Mouse (Mus musculus) brain, embryonic 18.5 days (tissue): ENCODE measurements at regions not wholly inside any gene's neighbourhood (a gene's known extent, or its start where the extent isn't known, plus 50 kb on each side); places are given as distances from the start of the nearest gene placed in this dataset.
A peak's percentile ranks its signal among the peaks of the same experiment; 100 is the strongest.

Experiments
- DNase-seq: peaks from one replicate; pipeline ENCODE4 v3.0.0-alpha.2; 2012; ENCODE audit warnings: low read depth, low spot score

DNA sequence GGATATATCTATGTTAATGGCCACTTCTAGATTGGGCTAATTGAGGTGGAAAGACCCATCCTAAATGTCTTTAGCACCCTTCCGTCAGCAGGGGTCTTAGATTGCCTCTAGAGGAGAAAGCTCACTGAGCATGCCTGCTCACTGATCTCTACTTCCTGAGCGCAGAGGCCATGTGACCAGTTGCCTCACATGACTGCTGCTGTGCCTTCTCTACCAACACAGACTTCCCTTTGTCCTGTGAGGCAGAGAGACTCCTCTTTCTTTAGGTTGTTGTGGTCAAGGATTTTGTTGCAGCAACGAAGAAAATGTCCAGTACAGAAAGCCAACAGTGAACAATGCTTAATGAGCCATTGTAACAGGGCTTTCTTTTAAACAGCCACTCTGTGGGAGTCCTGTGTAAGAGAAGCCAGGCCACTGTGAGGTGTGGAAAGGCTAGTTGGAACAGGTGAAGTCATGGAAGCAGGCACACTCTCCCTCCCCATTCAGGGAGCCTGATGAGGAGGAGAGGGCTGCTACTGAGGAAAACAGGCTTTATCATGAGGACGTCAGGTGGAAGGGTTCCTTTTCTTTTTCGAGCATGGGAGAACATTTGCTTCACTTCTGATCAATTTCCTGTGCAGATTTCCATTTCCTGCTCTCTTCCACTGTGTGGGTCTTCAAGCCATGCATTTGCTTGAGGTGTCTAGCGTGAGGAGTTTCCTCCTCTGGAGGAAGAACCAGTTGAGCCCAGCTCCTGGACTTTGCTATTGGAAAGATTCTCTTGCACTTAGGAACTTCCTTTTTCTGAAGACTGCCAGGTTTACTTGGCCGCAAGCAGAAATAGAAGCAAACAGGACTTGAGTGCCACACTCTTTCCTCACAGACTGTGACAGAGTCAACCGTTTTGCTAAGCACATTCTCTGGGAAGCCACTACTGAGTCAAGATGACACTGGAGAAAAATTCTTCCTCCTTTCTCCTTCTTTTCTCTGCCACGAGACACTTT, 290.7 kb upstream of the Adgrl2 start:
- DNase-seq, result no peak

DNA sequence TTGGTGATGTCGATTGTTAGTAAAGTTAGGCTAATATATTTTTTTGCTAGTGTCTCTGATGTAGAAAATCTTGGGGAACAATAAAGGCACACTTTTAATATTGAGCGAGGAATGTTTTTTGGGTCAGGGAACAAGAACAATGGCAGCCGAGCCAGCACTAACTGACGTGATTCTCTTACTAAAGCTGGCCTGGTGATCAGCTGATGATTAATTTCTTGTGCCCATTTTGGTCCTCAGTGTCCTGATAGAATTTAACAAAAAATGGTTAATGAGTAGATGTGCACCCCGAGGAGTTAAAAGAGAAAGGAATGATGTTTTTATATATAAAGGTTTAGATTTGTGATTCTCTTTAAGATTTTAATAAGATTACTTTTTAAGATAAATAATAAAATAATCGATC, 289.0 kb upstream of the Adgrl2 start:
- DNase-seq, result no peak

GRCm38 (mm10) chr3:149277812-149278211, 287.5 kb upstream of the Adgrl2 start:
- DNase-seq, result no peak

- no peak for DNase-seq
Observed at GRCm38 (mm10) chr3:149275478-149276132, 285.2 kb upstream of the Adgrl2 start.

DNA sequence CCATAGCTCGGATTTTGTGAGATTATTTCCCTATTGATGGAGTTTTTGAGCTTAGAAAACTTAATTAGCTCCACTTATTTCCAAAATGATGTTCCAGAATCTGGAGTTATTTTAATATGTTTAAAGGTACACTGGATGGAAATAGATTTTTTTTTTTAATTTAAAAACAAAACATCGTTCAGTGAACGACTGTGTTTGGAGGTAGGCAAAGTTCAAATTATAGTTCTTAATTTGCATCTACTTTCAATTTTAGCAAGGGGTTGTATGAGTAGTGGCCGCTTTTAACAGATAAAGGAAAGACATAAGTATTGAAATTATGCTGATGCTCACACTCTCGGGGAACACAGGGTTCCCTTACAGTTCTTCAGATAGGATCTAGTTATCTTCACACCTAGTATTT, 284.6 kb upstream of the Adgrl2 start:
- DNase-seq, result no peak

DNA sequence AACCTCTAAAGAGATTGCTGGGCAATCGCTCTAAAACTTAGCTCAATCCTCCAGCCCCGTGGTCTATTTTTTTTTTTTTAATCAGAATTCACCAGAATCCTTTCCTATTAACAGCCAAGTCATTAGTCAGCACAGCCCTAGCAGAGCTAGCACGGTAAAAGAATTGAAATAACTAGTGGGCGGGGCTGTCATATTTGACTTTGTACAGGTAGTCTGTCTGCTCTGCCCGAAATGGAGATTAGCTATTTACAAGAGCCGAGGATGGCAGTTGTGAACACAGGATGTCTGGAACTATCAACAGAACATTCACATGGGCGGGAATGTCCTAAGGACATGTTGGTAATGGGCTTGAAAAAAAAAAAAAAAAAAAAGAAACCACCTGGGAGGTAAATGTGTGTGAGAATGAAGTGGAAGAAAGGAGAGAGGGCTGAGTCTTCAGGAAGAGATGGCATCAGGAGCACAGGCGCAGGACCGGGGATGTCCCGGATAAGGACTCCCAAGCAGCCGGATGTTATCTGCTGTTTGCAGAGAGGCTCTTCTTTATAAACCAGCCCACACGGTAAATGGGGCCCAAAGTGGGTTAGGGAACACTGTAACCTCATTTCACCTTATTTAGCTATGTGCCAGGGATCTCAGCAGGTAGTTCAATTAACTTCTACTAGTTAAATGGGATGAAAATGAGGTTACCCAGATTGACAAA, 283.8 kb upstream of the Adgrl2 start:
- DNase-seq, result no peak

DNA sequence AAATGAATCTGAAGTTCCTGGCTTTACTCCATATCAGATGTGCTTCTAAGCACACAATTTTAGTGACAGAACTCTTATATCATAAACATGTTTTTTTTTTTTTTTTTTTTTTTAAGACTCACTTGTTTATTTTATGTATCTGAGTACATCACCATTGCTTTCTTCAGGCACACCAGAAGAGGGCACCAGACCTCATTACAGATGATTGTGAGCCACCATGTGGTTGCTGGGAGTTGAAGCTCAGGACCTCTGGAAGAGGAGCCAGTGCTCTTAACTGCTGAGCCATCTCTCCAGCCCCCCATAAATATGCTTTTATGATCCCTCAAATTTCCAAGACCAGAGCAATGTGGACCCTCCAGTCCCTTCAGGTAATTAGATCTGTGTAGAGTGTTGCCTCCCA, 280.1 kb upstream of the Adgrl2 start:
- DNase-seq, result no peak

GRCm38 (mm10) chr3:149262332-149262970, 272.1 kb upstream of the Adgrl2 start:
- DNase-seq, result no peak

GRCm38 (mm10) chr3:149261764-149262163, 271.4 kb upstream of the Adgrl2 start:
- no peak for DNase-seq

DNA sequence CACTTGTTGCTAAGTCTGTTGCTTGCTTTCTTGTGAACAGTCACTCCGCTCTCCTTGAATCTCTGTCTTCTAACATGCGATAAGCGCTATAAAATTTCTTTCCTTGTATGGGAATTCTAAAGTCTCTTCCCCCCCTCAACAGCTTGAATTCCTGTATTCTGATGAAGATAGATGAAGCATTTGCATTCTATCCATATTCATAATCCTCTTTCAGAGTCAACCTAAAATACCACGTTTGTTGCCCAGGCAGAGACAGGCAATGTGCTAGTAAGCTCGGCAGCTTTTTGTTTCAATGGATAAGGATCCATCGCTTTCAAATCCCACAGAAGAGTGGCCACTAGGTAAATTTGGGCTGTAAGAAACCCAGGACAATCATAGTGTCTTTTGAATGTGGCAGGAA, 268.5 kb upstream of the Adgrl2 start:
- peak; percentile 59 for DNase-seq

DNA sequence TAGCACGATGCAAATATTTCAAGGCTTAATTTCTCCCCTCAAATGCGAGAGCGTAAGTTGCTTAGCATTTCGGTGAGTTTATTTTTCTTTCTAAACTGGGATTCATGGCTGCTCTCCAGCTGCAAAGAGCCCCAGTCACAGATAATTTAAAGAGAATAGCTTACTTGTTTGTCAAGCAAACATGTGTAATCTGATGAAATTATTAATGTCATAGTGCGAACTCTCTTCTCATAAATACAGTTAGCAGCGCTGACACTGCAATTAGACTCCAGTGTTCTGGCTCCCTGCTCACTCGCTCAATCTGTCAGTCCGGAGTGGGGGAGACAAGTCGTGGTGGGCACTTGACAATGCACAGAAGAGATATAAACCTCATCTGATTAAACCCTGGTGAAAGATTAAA, 266.5 kb upstream of the Adgrl2 start:
- no peak for DNase-seq

DNA sequence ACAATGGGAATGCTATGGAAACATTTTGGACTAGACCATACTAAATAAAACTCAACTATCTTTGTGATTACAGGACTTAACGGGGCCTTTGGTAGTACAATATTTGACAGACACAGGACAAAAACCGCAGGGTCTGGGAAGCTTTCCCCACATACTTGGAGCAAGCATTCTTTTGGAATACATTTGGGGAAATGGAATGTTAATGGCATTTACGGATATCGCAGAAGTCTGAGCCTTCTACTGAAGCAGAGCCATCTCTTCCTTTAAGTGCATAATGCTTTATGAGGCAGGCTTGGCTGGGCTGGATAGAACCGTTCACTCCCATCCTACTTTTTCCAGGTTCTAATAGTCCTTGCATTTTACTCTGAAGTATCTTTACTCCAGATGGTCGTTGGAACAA, 262.7 kb upstream of the Adgrl2 start:
- DNase-seq, result no peak

DNA sequence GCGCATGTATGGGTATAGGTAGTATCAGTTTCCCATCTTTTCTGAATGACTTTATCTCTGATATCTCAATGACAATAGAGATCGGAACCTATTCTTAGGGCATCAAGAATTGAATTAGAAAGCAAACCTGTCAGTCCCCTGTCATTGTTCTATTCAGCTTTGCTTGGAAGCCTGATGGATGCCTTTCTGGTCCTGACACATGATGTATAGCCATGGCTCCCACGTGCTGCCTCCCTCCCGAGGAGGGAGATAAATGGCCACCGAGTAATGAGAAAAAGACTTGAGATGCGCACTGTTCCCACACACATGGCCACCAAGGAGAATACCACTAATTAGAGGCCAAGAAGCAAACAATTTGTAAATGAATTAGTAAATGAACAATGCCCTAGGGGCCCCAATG, 261.8 kb upstream of the Adgrl2 start:
- DNase-seq, result no peak

GRCm38 (mm10) chr3:149247626-149247987, 257.3 kb upstream of the Adgrl2 start:
- no peak for DNase-seq

DNA sequence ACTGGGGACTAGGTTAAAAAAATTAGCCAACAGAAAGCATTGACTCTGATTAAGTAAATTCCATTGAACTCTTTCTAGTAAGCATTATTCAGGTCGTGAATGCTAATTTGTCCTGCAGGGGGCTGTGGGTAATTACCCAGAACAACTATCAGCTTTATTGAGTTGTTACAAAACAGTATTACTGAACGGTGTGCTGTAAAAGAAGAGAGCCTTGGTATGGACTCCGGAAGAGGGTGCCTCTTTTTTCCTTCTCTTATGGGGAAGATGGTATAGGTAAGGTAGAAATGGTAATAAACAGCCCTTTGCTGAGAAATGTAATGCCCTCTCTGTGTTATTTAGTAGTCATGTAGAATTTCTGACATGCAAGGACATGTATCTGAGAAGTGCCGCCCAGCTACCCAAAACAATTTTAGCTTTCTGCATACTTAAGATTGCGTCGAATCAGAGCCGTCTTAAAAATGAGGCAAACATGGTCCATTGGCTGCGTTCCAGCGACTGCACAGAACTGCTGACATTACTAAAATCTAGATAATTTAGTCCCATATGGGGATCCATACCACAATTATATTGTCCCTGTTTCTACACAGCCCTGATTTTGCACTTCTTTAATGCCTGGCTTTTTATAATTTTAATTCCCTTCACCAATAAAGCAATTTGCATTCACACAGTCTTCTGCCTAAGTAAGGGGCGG, 256.7 kb upstream of the Adgrl2 start:
- peak; percentile 51 for DNase-seq

DNA sequence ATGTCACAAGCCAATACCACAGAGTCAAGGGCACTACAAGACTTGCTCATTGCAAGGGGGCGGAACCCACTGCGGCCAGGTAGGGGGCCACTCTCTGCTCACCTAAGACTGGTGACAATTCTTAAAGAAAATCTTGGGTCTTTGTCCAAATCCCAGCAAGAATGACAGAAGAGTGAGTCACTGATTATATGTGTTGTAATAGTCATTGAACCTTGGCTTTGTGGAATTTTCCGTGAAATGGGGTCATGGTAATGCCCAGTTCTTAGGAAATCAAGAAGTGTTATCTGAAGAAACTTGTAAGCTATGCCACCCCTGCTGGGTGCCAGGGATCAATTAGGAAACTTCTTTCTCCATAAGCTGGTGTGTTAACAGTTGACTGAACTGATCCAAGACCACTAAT, 249.3 kb upstream of the Adgrl2 start:
- DNase-seq, result no peak

- no peak for DNase-seq
Observed at GRCm38 (mm10) chr3:149238076-149238475, 247.7 kb upstream of the Adgrl2 start.

- DNase-seq, result no peak
Observed at GRCm38 (mm10) chr3:149235183-149235582, 244.8 kb upstream of the Adgrl2 start.

- no peak for DNase-seq
Observed at GRCm38 (mm10) chr3:149233691-149234131, 243.4 kb upstream of the Adgrl2 start.

DNA sequence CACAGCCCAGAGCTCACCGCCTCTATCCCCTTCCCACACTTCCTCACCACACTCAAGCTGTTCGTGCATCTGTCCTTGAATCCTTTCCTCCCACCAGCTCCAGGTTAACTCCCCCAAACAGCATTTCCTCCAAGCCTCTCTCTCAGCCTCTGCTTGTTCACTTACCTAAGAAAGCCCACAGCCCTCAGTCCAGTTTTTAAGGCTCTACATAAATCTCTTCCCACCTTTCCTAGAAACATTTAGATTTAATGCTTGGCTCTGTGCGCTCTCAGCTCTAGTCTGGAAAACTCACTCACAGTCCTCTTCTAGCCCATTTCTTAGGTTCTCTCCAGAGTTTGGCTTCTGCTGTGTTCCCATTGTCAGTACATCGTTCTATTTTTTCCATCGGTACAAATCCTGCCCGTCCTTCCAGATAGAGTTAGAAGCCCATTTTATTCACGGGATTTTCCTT, 242.9 kb upstream of the Adgrl2 start:
- DNase-seq, result no peak

DNA sequence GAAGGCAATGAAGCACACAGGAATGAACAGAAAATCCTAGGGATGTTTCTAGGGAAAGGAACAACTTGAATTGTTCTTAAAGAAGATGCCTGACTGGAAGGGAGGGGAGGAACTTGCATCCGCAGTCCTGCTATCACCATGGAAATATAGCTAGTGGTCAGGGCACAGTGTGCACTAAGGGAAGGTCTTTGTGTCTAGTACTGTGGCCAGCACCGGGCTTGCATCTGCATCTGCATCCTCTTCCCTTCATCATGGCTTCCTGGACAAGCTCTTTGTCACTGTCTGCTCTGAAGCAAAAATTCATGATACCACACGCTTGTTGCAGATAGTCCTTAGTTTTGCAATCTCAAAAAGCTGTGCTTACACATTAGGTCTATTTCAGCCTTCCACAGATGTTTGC, 241.0 kb upstream of the Adgrl2 start:
- DNase-seq, result no peak
